22 mouse cellular contexts compared by ENCODE assay signal in genomic region chr4:153070190-153070745, GRCm38 (mm10).
DNase-seq lines count a peak whose midpoint lies in the region; ATAC-seq lines count a peak whose summit lies in the region.
"Had no signal": no experiment of that assay in that cellular context is flagged by ENCODE, and none has a peak within 500 bp of the region (broad histone marks: within the 10 kb centered on the region; RNA-seq: fewer than 3 reads in every experiment).

No protein-coding gene starts in this region.

- WGBS in forebrain, embryonic 10.5 days: 70% methylated on average over 15 of the region's 15 CpGs
- WGBS in forebrain, embryonic 15.5 days: 54% methylated on average over 15 of the region's 15 CpGs
- WGBS in midbrain, embryonic 10.5 days: 61% methylated on average over 15 of the region's 15 CpGs
- 57% methylated on average over 15 of the region's 15 CpGs for WGBS in midbrain, embryonic 11.5 days
- WGBS in midbrain, embryonic 13.5 days: 41% methylated on average over 15 of the region's 15 CpGs

- H3K27me3 ChIP-seq in forebrain, embryonic 10.5 days (ENCODE audit: poor library complexity, severe bottlenecking): no peaks in the 10 kb centered on the region
- 0 out of 2 replicates have a peak, but pooled peaks cover 3% of the 10 kb centered on the region for H3K27me3 ChIP-seq in forebrain, embryonic 15.5 days
- H3K27me3 ChIP-seq in midbrain, embryonic 10.5 days (ENCODE audit: low read depth, poor library complexity, severe bottlenecking): no peaks in the 10 kb centered on the region
- H3K27me3 ChIP-seq in midbrain, embryonic 11.5 days (ENCODE audit: control insufficient read depth, insufficient read depth, low read length): no peaks in the 10 kb centered on the region
- no peaks in the 10 kb centered on the region; the same call in 1 of the 2 replicates for H3K27me3 ChIP-seq in midbrain, embryonic 13.5 days
- H3K27me3 ChIP-seq: embryonic facial prominence, embryonic 15.5 days; megakaryocyte, embryonic 14.5 days had no signal

- no peak for ATAC-seq in forebrain, embryonic 15.5 days (replicated peaks)
- no peak; the same call in 1 of the 2 replicates for ATAC-seq in midbrain, embryonic 11.5 days (ENCODE audit: low FRiP score)
- peak; percentile 72 for ATAC-seq in midbrain, embryonic 13.5 days
- ATAC-seq: lung, postnatal 0 days had no signal

- no peak for DNase-seq in forebrain, embryonic 10.5 days (ENCODE audit: extremely low spot score, low spot score)
- DNase-seq in midbrain, embryonic 10.5 days (ENCODE audit: low spot score): peak; percentile 27
- DNase-seq in midbrain, embryonic 11.5 days (ENCODE audit: low spot score, missing footprints): no peak
- peak; percentile 85 for DNase-seq in retina, postnatal 1 day
- no peak for DNase-seq in heart, adult 18-20 months
- no peak for DNase-seq in gastrocnemius, adult 18-20 months (ENCODE audit: low spot score)
- DNase-seq: adrenal gland, adult 8-10 months; cerebellum, adult 18-20 months; heart, adult 2 months; kidney, adult 11 months; spleen, adult 18-20 months; thymus, adult 2 months had no signal

- H3K9me3 ChIP-seq in forebrain, embryonic 10.5 days: no peaks in the 10 kb centered on the region
- no peaks in the 10 kb centered on the region for H3K9me3 ChIP-seq in forebrain, embryonic 15.5 days
- no peaks in the 10 kb centered on the region for H3K9me3 ChIP-seq in midbrain, embryonic 10.5 days (replicated peaks)
- H3K9me3 ChIP-seq in midbrain, embryonic 11.5 days (ENCODE audit: control insufficient read depth, low read length): no peaks in the 10 kb centered on the region
- H3K9me3 ChIP-seq in midbrain, embryonic 13.5 days: no peaks in the 10 kb centered on the region
- H3K9me3 ChIP-seq: embryonic facial prominence, embryonic 15.5 days; heart, embryonic 15.5 days; limb, embryonic 12.5 days had no signal

- no peak overlapping the region for H3K4me3 ChIP-seq in forebrain, embryonic 10.5 days
- no peak overlapping the region for H3K4me3 ChIP-seq in forebrain, embryonic 15.5 days
- no peak overlapping the region for H3K4me3 ChIP-seq in midbrain, embryonic 10.5 days
- no peak overlapping the region for H3K4me3 ChIP-seq in midbrain, embryonic 11.5 days (ENCODE audit: low read depth, low read length)
- H3K4me3 ChIP-seq in midbrain, embryonic 13.5 days (replicated peaks): no peak overlapping the region
- H3K4me3 ChIP-seq: embryonic facial prominence, embryonic 15.5 days; heart, adult 2 months; heart, embryonic 15.5 days; layer of hippocampus, adult 2 months; limb, embryonic 12.5 days had no signal

- H3K27ac ChIP-seq in forebrain, embryonic 10.5 days: peak overlapping the region; percentile 20; the same call in 1 of the 2 replicates
- no peak overlapping the region for H3K27ac ChIP-seq in forebrain, embryonic 15.5 days (replicated peaks)
- H3K27ac ChIP-seq in midbrain, embryonic 10.5 days (replicated peaks): peak overlapping the region; percentile 23; the same call in 1 of the 2 replicates
- H3K27ac ChIP-seq in midbrain, embryonic 11.5 days (ENCODE audit: low read depth, low read length): no peak overlapping the region
- peak overlapping the region; percentile 31; the same call in 1 of the 2 replicates for H3K27ac ChIP-seq in midbrain, embryonic 13.5 days
- H3K27ac ChIP-seq: embryonic facial prominence, embryonic 15.5 days; heart, adult 2 months; heart, embryonic 15.5 days; kidney, postnatal 0 days; layer of hippocampus, adult 2 months; limb, embryonic 12.5 days; liver, embryonic 14.5 days had no signal

- no peak overlapping the region for H3K9ac ChIP-seq in forebrain, embryonic 15.5 days (replicated peaks)
- no peak overlapping the region for H3K9ac ChIP-seq in midbrain, embryonic 11.5 days (ENCODE audit: low read length)
- no peak overlapping the region; the same call in 1 of the 2 replicates for H3K9ac ChIP-seq in midbrain, embryonic 13.5 days (replicated peaks)
- H3K9ac ChIP-seq: embryonic facial prominence, embryonic 15.5 days; heart, embryonic 15.5 days; limb, embryonic 12.5 days; liver, embryonic 14.5 days had no signal

- peaks cover 6% of the 10 kb centered on the region for H3K4me1 ChIP-seq in forebrain, embryonic 10.5 days
- peaks cover 8% of the 10 kb centered on the region; the same call in 1 of the 2 replicates for H3K4me1 ChIP-seq in forebrain, embryonic 15.5 days
- peaks cover 12% of the 10 kb centered on the region for H3K4me1 ChIP-seq in midbrain, embryonic 10.5 days
- H3K4me1 ChIP-seq in midbrain, embryonic 11.5 days (ENCODE audit: control insufficient read depth, insufficient read depth, low read length): peaks cover 4% of the 10 kb centered on the region
- peaks cover 13% of the 10 kb centered on the region for H3K4me1 ChIP-seq in midbrain, embryonic 13.5 days (replicated peaks)
- H3K4me1 ChIP-seq: embryonic facial prominence, embryonic 15.5 days; heart, embryonic 15.5 days; limb, embryonic 12.5 days; megakaryocyte, embryonic 14.5 days had no signal

- H3K4me2 ChIP-seq in forebrain, embryonic 15.5 days (replicated peaks): no peak overlapping the region
- no peak overlapping the region for H3K4me2 ChIP-seq in midbrain, embryonic 11.5 days
- no peak overlapping the region for H3K4me2 ChIP-seq in midbrain, embryonic 13.5 days (replicated peaks)
- H3K4me2 ChIP-seq: embryonic facial prominence, embryonic 15.5 days; heart, embryonic 15.5 days; limb, embryonic 12.5 days had no signal

- no peaks in the 10 kb centered on the region for H3K36me3 ChIP-seq in forebrain, embryonic 10.5 days (replicated peaks)
- H3K36me3 ChIP-seq in forebrain, embryonic 15.5 days: no peaks in the 10 kb centered on the region
- no peaks in the 10 kb centered on the region for H3K36me3 ChIP-seq in midbrain, embryonic 10.5 days
- H3K36me3 ChIP-seq in midbrain, embryonic 11.5 days (ENCODE audit: control insufficient read depth, insufficient read depth, low read length): no peaks in the 10 kb centered on the region
- no peaks in the 10 kb centered on the region for H3K36me3 ChIP-seq in midbrain, embryonic 13.5 days
- H3K36me3 ChIP-seq: embryonic facial prominence, embryonic 15.5 days; heart, embryonic 15.5 days; limb, embryonic 12.5 days had no signal

Comparison
In these comparisons a context has a peak if more than half of its experiments do, and no peak if none do; other contexts are left out.
1. DNase-seq: peak in midbrain, embryonic 10.5 days (single experiment) and retina, postnatal 1 day (single experiment); none in forebrain, embryonic 10.5 days (single experiment), midbrain, embryonic 11.5 days (single experiment), heart, adult 18-20 months (0 of 2) and gastrocnemius, adult 18-20 months (single experiment).
2. H3K27ac ChIP-seq: peak in forebrain, embryonic 10.5 days (single experiment), midbrain, embryonic 10.5 days (single experiment) and midbrain, embryonic 13.5 days (single experiment); none in forebrain, embryonic 15.5 days (single experiment) and midbrain, embryonic 11.5 days (single experiment).